In the genomic region with DNA sequence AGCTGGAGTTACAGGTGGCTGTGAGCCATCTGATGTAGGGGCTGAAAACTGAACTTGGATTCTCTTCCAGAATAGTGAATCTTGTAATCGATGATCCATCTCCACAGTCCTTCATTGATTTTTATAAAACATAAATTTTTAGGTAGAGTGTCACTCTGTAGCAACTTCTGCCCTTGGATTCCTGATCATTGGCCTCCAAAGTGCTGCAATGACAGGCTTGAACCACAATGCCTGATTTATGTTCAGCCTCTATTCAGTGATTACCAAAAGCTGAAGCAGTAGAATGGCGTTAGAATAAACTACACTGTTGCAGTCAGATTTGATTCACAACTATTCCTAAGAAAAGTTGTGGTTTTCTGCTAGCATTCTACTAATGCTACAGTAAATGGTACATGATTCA, we compare ENCODE assay signal across 20 mouse cellular contexts.
A peak's percentile ranks its signal among the peaks of the same experiment; 100 is the strongest.
DNase-seq lines count a peak whose midpoint lies in the region; ATAC-seq and TF ChIP-seq lines count a peak whose summit lies in the region.
"Had no signal": no experiment of that assay in that cellular context is flagged by ENCODE, and none has a peak within 500 bp of the region (broad histone marks: within the 10 kb centered on the region; RNA-seq: fewer than 3 reads in every experiment).

No protein-coding gene starts in this region.

- ATAC-seq in kidney, postnatal 0 days (replicated peaks; ENCODE audit: low FRiP score, low read depth): no peak
- no peak for ATAC-seq in kidney, embryonic 14.5 days (ENCODE audit: low FRiP score, low TSS enrichment)
- ATAC-seq: forebrain, embryonic 14.5 days; forebrain, embryonic 16.5 days had no signal

- TF ChIP-seq CTCF in kidney, postnatal 0 days (IDR thresholded peaks at IDR 0.05; ENCODE audit: low read depth): no peak

- H3K4me1 ChIP-seq in kidney, postnatal 0 days (replicated peaks; ENCODE audit: insufficient read depth, low read length): no peaks in the 10 kb centered on the region
- no peaks in the 10 kb centered on the region for H3K4me1 ChIP-seq in kidney, embryonic 14.5 days (ENCODE audit: control insufficient read depth, insufficient read depth, low read length)
- H3K4me1 ChIP-seq in hindbrain, embryonic 10.5 days (replicated peaks): no peaks in the 10 kb centered on the region
- H3K4me1 ChIP-seq: embryonic facial prominence, embryonic 13.5 days; embryonic facial prominence, embryonic 15.5 days; forebrain, embryonic 10.5 days; forebrain, embryonic 12.5 days had no signal

- no peaks in the 10 kb centered on the region for H3K9me3 ChIP-seq in kidney, postnatal 0 days (replicated peaks; ENCODE audit: low read length)
- no peaks in the 10 kb centered on the region for H3K9me3 ChIP-seq in kidney, embryonic 14.5 days (ENCODE audit: control insufficient read depth, low read length)
- no peaks in the 10 kb centered on the region for H3K9me3 ChIP-seq in hindbrain, embryonic 10.5 days
- H3K9me3 ChIP-seq: embryonic facial prominence, embryonic 13.5 days; embryonic facial prominence, embryonic 15.5 days; forebrain, embryonic 10.5 days; forebrain, embryonic 12.5 days had no signal

- H3K9ac ChIP-seq in kidney, postnatal 0 days (ENCODE audit: low read depth, low read length): no peak overlapping the region
- no peak overlapping the region for H3K9ac ChIP-seq in kidney, embryonic 14.5 days (ENCODE audit: low read depth, low read length)
- H3K9ac ChIP-seq: embryonic facial prominence, embryonic 13.5 days; embryonic facial prominence, embryonic 15.5 days; forebrain, embryonic 12.5 days had no signal

- H3K4me2 ChIP-seq in kidney, postnatal 0 days (ENCODE audit: low read length): no peak overlapping the region
- no peak overlapping the region for H3K4me2 ChIP-seq in kidney, embryonic 14.5 days (replicated peaks; ENCODE audit: low read depth, low read length)
- H3K4me2 ChIP-seq: embryonic facial prominence, embryonic 13.5 days; embryonic facial prominence, embryonic 15.5 days; forebrain, embryonic 12.5 days had no signal

- H3K4me3 ChIP-seq in kidney, postnatal 0 days (replicated peaks; ENCODE audit: low read depth, low read length): no peak overlapping the region
- H3K4me3 ChIP-seq in kidney, embryonic 14.5 days (ENCODE audit: low read length): no peak overlapping the region
- no peak overlapping the region for H3K4me3 ChIP-seq in hindbrain, embryonic 10.5 days
- H3K4me3 ChIP-seq: embryonic facial prominence, embryonic 13.5 days; embryonic facial prominence, embryonic 15.5 days; erythroblast, embryonic 14.5 days; forebrain, embryonic 10.5 days; forebrain, embryonic 12.5 days had no signal

- no peaks in the 10 kb centered on the region for H3K36me3 ChIP-seq in kidney, postnatal 0 days (ENCODE audit: insufficient read depth, low read length)
- H3K36me3 ChIP-seq in kidney, embryonic 14.5 days (ENCODE audit: control insufficient read depth, insufficient read depth, low read length): no peaks in the 10 kb centered on the region
- no peaks in the 10 kb centered on the region for H3K36me3 ChIP-seq in hindbrain, embryonic 10.5 days
- H3K36me3 ChIP-seq: embryonic facial prominence, embryonic 13.5 days; embryonic facial prominence, embryonic 15.5 days; forebrain, embryonic 10.5 days; forebrain, embryonic 12.5 days had no signal

- DNase-seq in adrenal gland, adult 8-10 months: peak; percentile 25
- no peak for DNase-seq in adrenal gland, postnatal 4 days (ENCODE audit: low spot score in 2 of 2)
- DNase-seq in kidney, postnatal 0 days (ENCODE audit: low spot score): peak; percentile 16
- peak; percentile 8 to 45 for DNase-seq in adrenal gland, postnatal 36 days
- DNase-seq in hindbrain, embryonic 10.5 days (ENCODE audit: low spot score): no peak
- DNase-seq: cerebellum, adult 11 months; cerebellum, adult 18-20 months; cerebellum, adult 8-10 months; cerebellum, adult 9-11 months; cerebellum, postnatal 14 days; cerebellum, postnatal 36 days; embryo, embryonic 11 days had no signal

- 73% methylated on average over 2 of the region's 2 CpGs for WGBS in kidney, postnatal 0 days
- 74% methylated on average over 2 of the region's 2 CpGs for WGBS in kidney, embryonic 14.5 days
- WGBS in hindbrain, embryonic 10.5 days: 93% methylated on average over 2 of the region's 2 CpGs

- no peak overlapping the region for H3K27ac ChIP-seq in kidney, postnatal 0 days
- H3K27ac ChIP-seq in kidney, embryonic 14.5 days (ENCODE audit: low read depth, low read length): no peak overlapping the region
- H3K27ac ChIP-seq in hindbrain, embryonic 10.5 days: no peak overlapping the region
- H3K27ac ChIP-seq: embryonic facial prominence, embryonic 13.5 days; embryonic facial prominence, embryonic 15.5 days; forebrain, embryonic 10.5 days; forebrain, embryonic 12.5 days had no signal

- H3K27me3 ChIP-seq in kidney, postnatal 0 days (ENCODE audit: insufficient read depth, low read length): no peaks in the 10 kb centered on the region
- H3K27me3 ChIP-seq in kidney, embryonic 14.5 days (ENCODE audit: control insufficient read depth, insufficient read depth, low read length): no peaks in the 10 kb centered on the region
- H3K27me3 ChIP-seq in hindbrain, embryonic 10.5 days (ENCODE audit: insufficient read depth, poor library complexity, severe bottlenecking): no peaks in the 10 kb centered on the region
- H3K27me3 ChIP-seq: embryonic facial prominence, embryonic 13.5 days; embryonic facial prominence, embryonic 15.5 days; forebrain, embryonic 12.5 days had no signal

Comparison
In these comparisons a context has a peak if more than half of its experiments do, and no peak if none do; other contexts are left out.
1. DNase-seq: peak in adrenal gland, adult 8-10 months (single experiment), kidney, postnatal 0 days (single experiment) and adrenal gland, postnatal 36 days (2 of 2); none in adrenal gland, postnatal 4 days (0 of 2) and hindbrain, embryonic 10.5 days (single experiment).